Mouse (Mus musculus): Measurements from ENCODE around the gene Calm3. TPM values are rescaled to one million over a fixed set of nuclear protein-coding genes. Genes with fewer than 3 reads are reported as not detected.

Gene Calm3
- polyA plus RNA-seq, 1 experiment from 2014 or later = 134 TPM

DNA sequence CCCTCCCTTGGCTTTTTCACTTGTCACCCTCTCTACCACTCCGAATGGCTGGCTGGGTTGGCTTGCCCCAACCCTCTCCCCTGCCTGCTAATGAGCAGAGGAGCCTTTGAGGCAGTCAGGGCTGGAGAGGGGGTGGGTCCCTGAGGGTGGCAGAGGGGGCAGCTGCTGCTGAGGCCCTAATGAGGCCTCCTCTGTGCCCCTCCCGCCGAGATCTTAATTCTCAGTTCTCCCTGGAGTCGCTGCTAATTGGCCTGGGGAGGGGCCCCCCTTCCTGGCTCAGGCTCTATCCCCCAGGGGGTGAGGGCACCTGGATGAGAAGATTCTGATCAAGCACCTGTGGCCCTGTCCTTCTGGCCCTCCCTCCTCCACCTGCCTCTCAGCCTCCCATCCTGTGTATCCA lies 29.6 kb downstream of the Calm3 start:
- H3K4me2 ChIP-seq (ENCODE audit: low read length) = 0 out of 2 replicates have a peak overlapping the region, but pooled peaks have one; percentile 50
- ATAC-seq (replicated peaks; ENCODE audit: low FRiP score, low read depth) (no peak), DNase-seq (ENCODE audit: low spot score) (no peak)
- H3K36me3 ChIP-seq (ENCODE audit: insufficient read depth, low read length) = no peaks in the 10 kb centered on the region
- WGBS = 12% methylated on average over 4 of the region's 4 CpGs
- H3K4me1 ChIP-seq (replicated peaks; ENCODE audit: insufficient read depth, low read length) = no peaks in the 10 kb centered on the region
- H3K27ac ChIP-seq = no peak overlapping the region
- no peak overlapping the region for H3K9ac ChIP-seq (ENCODE audit: low read depth, low read length)
- no peaks in the 10 kb centered on the region for H3K9me3 ChIP-seq (replicated peaks; ENCODE audit: low read length)
- no peak overlapping the region for H3K4me3 ChIP-seq (replicated peaks; ENCODE audit: low read depth, low read length)
- 0 out of 2 replicates have a peak, but pooled peaks cover 7% of the 10 kb centered on the region for H3K27me3 ChIP-seq (ENCODE audit: insufficient read depth, low read length)
- TF ChIP-seq CTCF (IDR thresholded peaks at IDR 0.05; ENCODE audit: low read depth) = no peak

- no peaks in the 10 kb centered on the region for H3K9me3 ChIP-seq (replicated peaks; ENCODE audit: low read length)
- H3K27ac ChIP-seq = no peak overlapping the region
- H3K4me1 ChIP-seq (replicated peaks; ENCODE audit: insufficient read depth, low read length) = no peaks in the 10 kb centered on the region
- ATAC-seq (replicated peaks; ENCODE audit: low FRiP score, low read depth) = no peak
- DNase-seq (ENCODE audit: low spot score) = no peak
- 0 out of 2 replicates have a peak, but pooled peaks cover 7% of the 10 kb centered on the region for H3K27me3 ChIP-seq (ENCODE audit: insufficient read depth, low read length)
- WGBS = 18% methylated on average over 5 of the region's 6 CpGs
- no peak for TF ChIP-seq CTCF (IDR thresholded peaks at IDR 0.05; ENCODE audit: low read depth)
- no peaks in the 10 kb centered on the region for H3K36me3 ChIP-seq (ENCODE audit: insufficient read depth, low read length)
- no peak overlapping the region for H3K4me3 ChIP-seq (replicated peaks; ENCODE audit: low read depth, low read length)
- no peak overlapping the region for H3K9ac ChIP-seq (ENCODE audit: low read depth, low read length)
- H3K4me2 ChIP-seq (ENCODE audit: low read length) = no peak overlapping the region
These were observed 30.3 kb downstream of the Calm3 start for GRCm38 (mm10) chr7:16893612-16894011.

- H3K4me3 ChIP-seq (replicated peaks; ENCODE audit: low read depth, low read length) = peak overlapping the region; percentile 29; the same call in 1 of the 2 replicates
- DNase-seq (ENCODE audit: low spot score) (no peak), ATAC-seq (replicated peaks; ENCODE audit: low FRiP score, low read depth) (no peak)
- H3K9ac ChIP-seq (ENCODE audit: low read depth, low read length) = no peak overlapping the region
- no peaks in the 10 kb centered on the region for H3K36me3 ChIP-seq (ENCODE audit: insufficient read depth, low read length)
- H3K4me2 ChIP-seq (ENCODE audit: low read length) = peak overlapping the region; percentile 69; the same call in 1 of the 2 replicates
- 0 out of 2 replicates have a peak, but pooled peaks cover 7% of the 10 kb centered on the region for H3K27me3 ChIP-seq (ENCODE audit: insufficient read depth, low read length)
- TF ChIP-seq CTCF (IDR thresholded peaks at IDR 0.05; ENCODE audit: low read depth) = no peak
- H3K27ac ChIP-seq = no peak overlapping the region
- no peaks in the 10 kb centered on the region for H3K4me1 ChIP-seq (replicated peaks; ENCODE audit: insufficient read depth, low read length)
- no peaks in the 10 kb centered on the region for H3K9me3 ChIP-seq (replicated peaks; ENCODE audit: low read length)
- 34% methylated on average over 9 of the region's 9 CpGs for WGBS
These were observed 31.6 kb downstream of the Calm3 start for GRCm38 (mm10) chr7:16892352-16892730.

DNA sequence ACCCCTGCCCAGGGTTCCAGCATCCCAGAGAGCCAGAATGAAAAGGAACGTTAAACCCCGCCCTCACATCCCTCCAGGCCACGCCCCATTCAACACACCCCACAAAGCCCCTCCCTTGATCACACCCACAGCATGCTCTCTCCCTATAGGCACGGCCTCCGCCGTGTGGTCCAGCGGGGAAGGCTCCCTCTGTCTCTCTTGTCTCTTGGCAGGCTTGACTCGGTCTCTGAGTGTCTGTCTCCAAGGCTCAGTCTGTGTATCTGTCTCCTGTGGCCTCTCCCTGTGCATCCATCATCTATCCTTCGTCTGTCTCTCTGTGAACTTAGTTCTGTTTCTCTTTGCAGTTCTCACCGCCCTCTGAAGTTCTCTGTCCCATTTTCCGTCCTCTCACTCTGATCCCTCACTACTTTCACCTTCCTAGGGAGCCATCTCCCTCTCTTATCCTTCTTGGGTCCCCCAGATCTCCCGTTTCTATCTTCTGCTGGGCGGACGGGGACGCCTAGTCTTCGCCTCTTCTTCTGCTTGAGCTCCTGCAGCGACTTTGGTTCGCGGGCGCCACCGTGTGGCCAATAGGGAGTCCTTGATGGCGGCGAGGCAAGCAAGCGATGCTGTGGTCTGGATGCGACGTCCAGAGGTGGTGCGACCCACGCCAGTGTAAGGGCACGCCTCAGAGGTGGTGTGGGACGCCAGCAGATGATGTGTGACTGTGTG lies 32.1 kb downstream of the Calm3 start, which contains the start of gene Gng8:
TSS of gene Gng8 (plus strand) at position 146 of the 711 bp plus-strand sequence.
- H3K36me3 ChIP-seq (ENCODE audit: insufficient read depth, low read length) = no peaks in the 10 kb centered on the region
- H3K27me3 ChIP-seq (ENCODE audit: insufficient read depth, low read length) = 0 out of 2 replicates have a peak, but pooled peaks cover 7% of the 10 kb centered on the region
- WGBS = under 1% methylated on average over 30 of the region's 30 CpGs
- TF ChIP-seq CTCF (IDR thresholded peaks at IDR 0.05; ENCODE audit: low read depth) = peak; percentile 98
- H3K27ac ChIP-seq = peak within 1 kb of the TSS; percentile 89
- ATAC-seq (replicated peaks; ENCODE audit: low FRiP score, low read depth) (peak; percentile 81), DNase-seq (ENCODE audit: low spot score) (peak; percentile 96)
- no peaks in the 10 kb centered on the region for H3K4me1 ChIP-seq (replicated peaks; ENCODE audit: insufficient read depth, low read length)
- H3K9me3 ChIP-seq (replicated peaks; ENCODE audit: low read length) = no peaks in the 10 kb centered on the region
- H3K9ac ChIP-seq (ENCODE audit: low read depth, low read length) = no peak within 1 kb of the TSS
- H3K4me2 ChIP-seq (ENCODE audit: low read length) = peak within 1 kb of the TSS; percentile 69
- H3K4me3 ChIP-seq (replicated peaks; ENCODE audit: low read depth, low read length) = peak within 1 kb of the TSS; percentile 29

- Histone ChIP-seq H3K27me3 (ENCODE audit: insufficient read depth, low read length) (0 out of 2 replicates have a peak, but pooled peaks cover 7% of the 10 kb centered on the region), H3K4me2 (ENCODE audit: low read length) (peak overlapping the region; percentile 69; the same call in 1 of the 2 replicates), H3K4me1 (replicated peaks; ENCODE audit: insufficient read depth, low read length) (no peaks in the 10 kb centered on the region), H3K9ac (ENCODE audit: low read depth, low read length) (no peak overlapping the region), H3K27ac (peak overlapping the region; percentile 89), H3K9me3 (replicated peaks; ENCODE audit: low read length) (peaks cover 2% of the 10 kb centered on the region; the same call in 1 of the 2 replicates), H3K36me3 (ENCODE audit: insufficient read depth, low read length) (peaks cover 5% of the 10 kb centered on the region; the same call in 1 of the 2 replicates), H3K4me3 (replicated peaks; ENCODE audit: low read depth, low read length) (no peak overlapping the region)
- ATAC-seq (replicated peaks; ENCODE audit: low FRiP score, low read depth) (peak; percentile 58), DNase-seq (ENCODE audit: low spot score) (peak; percentile 93)
- no peak for TF ChIP-seq CTCF (IDR thresholded peaks at IDR 0.05; ENCODE audit: low read depth)
- WGBS = 2% methylated on average over 23 of the region's 23 CpGs
These were observed 33.0 kb downstream of the Calm3 start for GRCm38 (mm10) chr7:16890944-16891343.

- ATAC-seq (replicated peaks; ENCODE audit: low FRiP score, low read depth) (no peak), DNase-seq (ENCODE audit: low spot score) (peak; percentile 71)
- TF ChIP-seq CTCF (IDR thresholded peaks at IDR 0.05; ENCODE audit: low read depth) = no peak
- WGBS = 26% methylated on average over 6 of the region's 6 CpGs
- H3K36me3 ChIP-seq (ENCODE audit: insufficient read depth, low read length) = peaks cover 8% of the 10 kb centered on the region; the same call in 1 of the 2 replicates
- H3K4me2 ChIP-seq (ENCODE audit: low read length) = peak overlapping the region; percentile 69; the same call in 1 of the 2 replicates
- H3K27ac ChIP-seq = peak overlapping the region; percentile 89
- no peaks in the 10 kb centered on the region for H3K4me1 ChIP-seq (replicated peaks; ENCODE audit: insufficient read depth, low read length)
- peaks cover 5% of the 10 kb centered on the region; the same call in 1 of the 2 replicates for H3K9me3 ChIP-seq (replicated peaks; ENCODE audit: low read length)
- peaks cover 7% of the 10 kb centered on the region; the same call in 1 of the 2 replicates for H3K27me3 ChIP-seq (ENCODE audit: insufficient read depth, low read length)
- no peak overlapping the region for H3K9ac ChIP-seq (ENCODE audit: low read depth, low read length)
- no peak overlapping the region for H3K4me3 ChIP-seq (replicated peaks; ENCODE audit: low read depth, low read length)
These were observed 33.4 kb downstream of the Calm3 start for GRCm38 (mm10) chr7:16890536-16890935.
